Mouse (Mus musculus) adrenal gland, postnatal 14 days (tissue): ENCODE results near the gene Tsc22d2. TPM values are rescaled to one million over a fixed set of nuclear protein-coding genes. Genes with fewer than 3 reads are reported as not detected.

Experiments used
- DNase-seq: peaks from one replicate; pipeline ENCODE4 v3.0.0; 2021; ENCODE audit warnings: mixed read lengths
- long read RNA-seq, 2 experiments: library from polyadenylated mRNA; stranded (forward); transcript quantifications; one replicate each; pipeline ENCODE4 v2.0.0; 2021
- total RNA-seq: library from RNA; stranded (reverse); gene quantifications from 2 replicates; pipeline ENCODE4 v1.2.3, GENCODE M21; 2021

Tsc22d2 gene
- 33.3 and 35.2 TPM in 2 replicates for total RNA-seq
- long read RNA-seq, experiment 1, full-length matches to known transcripts: 19 of 19 reads
- long read RNA-seq, experiment 1, partial matches to known transcripts: 0 of 19 reads
- long read RNA-seq, experiment 1, other reads (novel, unspliced or antisense): 0 of 19 reads
- long read RNA-seq, experiment 2, full-length matches to known transcripts: 22 of 24 reads
- long read RNA-seq, experiment 2, partial matches to known transcripts: 0 of 24 reads
- long read RNA-seq, experiment 2, other reads (novel, unspliced or antisense): 2 of 24 reads

- peak; percentile 99 for DNase-seq
Measured at GRCm38 (mm10) chr3:58414234-58414938, at the start of gene Tsc22d2. Gene Tsc22d2 (plus strand): TSS chr3:58414715.

- no peak for DNase-seq
Measured at GRCm38 (mm10) chr3:58366756-58367155, 47.8 kb upstream of the Tsc22d2 start.

GRCm38 (mm10) chr3:58370811-58371210 lies 43.7 kb upstream of the Tsc22d2 start:
- no peak for DNase-seq

GRCm38 (mm10) chr3:58372066-58372904 lies 42.2 kb upstream of the Tsc22d2 start:
- peak; percentile 75 for DNase-seq

- no peak for DNase-seq
Measured at GRCm38 (mm10) chr3:58372905-58373208, 41.7 kb upstream of the Tsc22d2 start.

GRCm38 (mm10) chr3:58374281-58374680 lies 40.2 kb upstream of the Tsc22d2 start:
- DNase-seq: no peak

GRCm38 (mm10) chr3:58376713-58377112 lies 37.8 kb upstream of the Tsc22d2 start:
- DNase-seq: no peak

GRCm38 (mm10) chr3:58377589-58378134 lies 36.9 kb upstream of the Tsc22d2 start:
- no peak for DNase-seq

GRCm38 (mm10) chr3:58382676-58383075 lies 31.8 kb upstream of the Tsc22d2 start:
- DNase-seq: no peak

GRCm38 (mm10) chr3:58385060-58385459 lies 29.5 kb upstream of the Tsc22d2 start:
- DNase-seq: no peak

GRCm38 (mm10) chr3:58388731-58389130 lies 25.8 kb upstream of the Tsc22d2 start:
- no peak for DNase-seq

- DNase-seq: no peak
Measured at GRCm38 (mm10) chr3:58398541-58398940, 16.0 kb upstream of the Tsc22d2 start.

- DNase-seq: no peak
Measured at GRCm38 (mm10) chr3:58399931-58400330, 14.6 kb upstream of the Tsc22d2 start.

GRCm38 (mm10) chr3:58411669-58412068 lies 2.8 kb upstream of the Tsc22d2 start:
- DNase-seq: no peak

- no peak for DNase-seq
Measured at GRCm38 (mm10) chr3:58413671-58414070, 844 bp upstream of the Tsc22d2 start.

- peak; percentile 92 for DNase-seq
Measured at GRCm38 (mm10) chr3:58414986-58415883, 720 bp downstream of the Tsc22d2 start.

GRCm38 (mm10) chr3:58415884-58416725 lies 1.6 kb downstream of the Tsc22d2 start:
- DNase-seq: peak; percentile 90

- DNase-seq: peak; percentile 62
Measured at GRCm38 (mm10) chr3:58416726-58417437, 2.4 kb downstream of the Tsc22d2 start.

GRCm38 (mm10) chr3:58418724-58419705 lies 4.5 kb downstream of the Tsc22d2 start:
- DNase-seq: no peak
